Mouse (Mus musculus) heart, adult 2 months (tissue): ENCODE results near the gene H2-Ob.

ENCODE experiments used
- CTCF ChIP-seq: fragments of 200-600 bp; IDR thresholded peaks from 2 replicates; pipeline ENCODE4 v1.8.1; 2022; ENCODE audit warnings: antibody characterized with exemption, mild to moderate bottlenecking, moderate library complexity
- EP300 ChIP-seq: fragments of 200-500 bp; IDR thresholded peaks from 2 replicates; pipeline ENCODE4 v1.6.1; 2011; ENCODE audit warnings: low read depth, low read length, control low read depth; ENCODE audit not compliant: insufficient read depth
- POLR2A ChIP-seq: fragments of 200-500 bp; IDR thresholded peaks from 2 replicates; pipeline ENCODE4 v1.6.1; 2011; ENCODE audit warnings: mild to moderate bottlenecking, low read depth, low read length, control low read depth; ENCODE audit not compliant: insufficient read depth

DNA sequence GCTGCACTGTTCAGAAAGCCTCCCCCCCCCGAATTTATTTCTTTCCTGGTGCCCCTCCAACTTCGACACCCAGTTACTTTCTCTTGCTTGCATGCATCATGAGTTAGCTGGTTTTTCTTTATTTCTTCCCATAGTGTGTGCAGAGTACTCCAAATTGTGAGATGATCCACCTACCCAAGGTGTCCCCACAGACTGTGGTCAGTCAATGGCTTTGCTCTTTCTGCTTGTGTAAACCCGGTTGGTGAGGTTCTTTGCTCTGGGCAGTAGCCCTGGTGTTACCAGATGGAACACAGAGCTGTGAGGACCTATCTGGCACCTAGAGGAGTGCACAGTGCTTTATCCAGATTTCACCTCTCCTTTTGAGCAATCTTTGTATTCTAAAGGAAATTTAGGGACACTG, 49.4 kb downstream of the H2-Ob start:
- TF ChIP-seq POLR2A (no peak), CTCF (no peak), EP300 (no peak)
